ENCODE assay signal across 21 mouse cellular contexts in the genomic region with DNA sequence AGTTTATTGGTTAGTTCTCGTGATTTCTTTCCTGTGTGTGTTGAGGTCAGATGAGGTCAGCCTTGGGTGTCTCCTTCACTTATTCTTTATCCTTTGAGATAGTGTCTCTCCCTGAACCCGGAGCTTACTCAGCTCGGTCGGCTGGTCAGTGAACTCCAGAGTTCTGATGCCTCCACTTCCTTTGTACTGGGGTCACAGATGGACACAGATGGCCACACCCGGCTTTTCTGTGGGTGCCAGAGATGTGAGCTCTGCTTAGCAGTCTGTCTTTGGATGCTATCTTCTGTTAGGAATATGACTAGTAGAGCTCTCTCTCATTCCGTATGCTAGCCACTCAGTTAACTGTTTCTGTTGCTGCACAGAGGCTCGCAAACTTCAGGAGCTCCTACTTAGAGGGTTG.
"Had no signal": no experiment of that assay in that cellular context is flagged by ENCODE, and none has a peak within 500 bp of the region (broad histone marks: within the 10 kb centered on the region; RNA-seq: fewer than 3 reads in every experiment).

No protein-coding gene starts in this region.

- DNase-seq: forebrain, postnatal 0 days; gastrocnemius, postnatal 14 days; gastrocnemius, postnatal 36 days; heart, postnatal 14 days; heart, postnatal 36 days; kidney, adult 11 months; kidney, adult 8-10 months; kidney, postnatal 10 days; layer of hippocampus, adult 9-11 months; layer of hippocampus, postnatal 36 days; left cerebral cortex, postnatal 4 days had no signal

- H3K36me3 ChIP-seq: forebrain, embryonic 15.5 days; hindbrain, embryonic 13.5 days; hindbrain, embryonic 15.5 days; limb, embryonic 15.5 days; liver, embryonic 12.5 days had no signal

- H3K27me3 ChIP-seq: forebrain, embryonic 15.5 days; heart, embryonic 12.5 days; hindbrain, embryonic 13.5 days; hindbrain, embryonic 15.5 days; kidney, embryonic 15.5 days; limb, embryonic 13.5 days; limb, embryonic 15.5 days; liver, embryonic 12.5 days had no signal

- H3K4me3 ChIP-seq: forebrain, embryonic 15.5 days; heart, embryonic 12.5 days; hindbrain, embryonic 13.5 days; hindbrain, embryonic 15.5 days; kidney, embryonic 15.5 days; limb, embryonic 13.5 days; limb, embryonic 15.5 days; liver, embryonic 12.5 days had no signal

- H3K27ac ChIP-seq: forebrain, embryonic 15.5 days; hindbrain, embryonic 13.5 days; hindbrain, embryonic 15.5 days; hindbrain, postnatal 0 days; kidney, embryonic 15.5 days; limb, embryonic 13.5 days; limb, embryonic 15.5 days; liver, embryonic 12.5 days; liver, embryonic 14.5 days had no signal

- H3K9ac ChIP-seq: forebrain, embryonic 15.5 days; forebrain, postnatal 0 days; heart, embryonic 12.5 days; hindbrain, embryonic 13.5 days; hindbrain, embryonic 15.5 days; kidney, embryonic 15.5 days; limb, embryonic 13.5 days; limb, embryonic 15.5 days; liver, embryonic 12.5 days; liver, embryonic 14.5 days had no signal
